Mouse (Mus musculus) midbrain, embryonic 10.5 days (tissue): ENCODE measurements around the gene Slc25a10. TPM values are rescaled to one million over a fixed set of nuclear protein-coding genes. Genes with fewer than 3 reads are reported as not detected.
"Not testable (repeated sequence)": the region's sequence is repeated elsewhere in the genome, so short reads cannot be mapped to it uniquely, and the experiment has no call there.

Source experiments
- DNase-seq: peaks from one replicate; pipeline ENCODE4 v3.0.0-alpha.2; 2017; ENCODE audit warnings: low spot score
- H3K27ac ChIP-seq: fragments of 300-500 bp; sonication (generic); replicated peaks from 2 replicates; pipeline ENCODE4 v1.5.1; 2016; ENCODE audit warnings: mild to moderate bottlenecking
- H3K27me3 ChIP-seq: fragments of 300-500 bp; sonication (generic); 2 replicates; pipeline ENCODE4 v1.6.1; 2016; ENCODE audit warnings: low read depth, mild to moderate bottlenecking; ENCODE audit not compliant: poor library complexity, severe bottlenecking
- H3K36me3 ChIP-seq: fragments of 300-500 bp; sonication (generic); 2 replicates; pipeline ENCODE4 v1.6.1; 2016; ENCODE audit warnings: mild to moderate bottlenecking, moderate library complexity
- H3K4me1 ChIP-seq: fragments of 300-500 bp; sonication (generic); 2 replicates; pipeline ENCODE4 v1.6.1; 2016
- H3K4me3 ChIP-seq: fragments of 300-500 bp; sonication (generic); 2 replicates; pipeline ENCODE4 v1.5.1; 2016; ENCODE audit warnings: mild to moderate bottlenecking, moderate library complexity
- H3K9me3 ChIP-seq: fragments of 300-500 bp; sonication (generic); replicated peaks from 2 replicates; pipeline ENCODE4 v1.6.1; 2016; ENCODE audit warnings: mild to moderate bottlenecking
- WGBS: fragments of 180-500 bp; shearing (Covaris S2); methylation state at CpG from one replicate; pipeline ENCODE4 v1.1.7; 2016; 5-methylcytosine and 5-hydroxymethylcytosine counted together
- polyA plus RNA-seq: library from polyadenylated mRNA; unstranded; fragments of >200 nt; fragmentation: Nextera tagmentation; extraction: Ambion mirVana; gene quantifications from 2 replicates; pipeline ENCODE4 v1.2.1, GENCODE M21; 2016

Slc25a10 gene
- polyA plus RNA-seq, 1 experiment from 2014 or later: 53.4 TPM

- Histone ChIP-seq H3K9me3 (no peaks in the 10 kb centered on the region), H3K27ac (no peak overlapping the region)
- DNase-seq: no peak
Observed at GRCm38 (mm10) chr11:120506899-120507298, 15.3 kb downstream of the Slc25a10 start.

GRCm38 (mm10) chr11:120507611-120508289 lies 16.1 kb downstream of the Slc25a10 start:
- Histone ChIP-seq H3K27me3 (peaks cover 5% of the 10 kb centered on the region), H3K4me1 (peaks cover 18% of the 10 kb centered on the region), H3K36me3 (no peaks in the 10 kb centered on the region), H3K4me3 (no peak overlapping the region), H3K27ac (no peak overlapping the region), H3K9me3 (no peaks in the 10 kb centered on the region)
- 87% methylated on average over 13 of the region's 13 CpGs for WGBS
- no peak for DNase-seq

More at GRCm38 (mm10) chr11:120506899-120507298, 15.3 kb downstream of the Slc25a10 start:
- no peaks in the 10 kb centered on the region for H3K36me3 ChIP-seq
- no peak overlapping the region for H3K4me3 ChIP-seq
- peaks cover 4% of the 10 kb centered on the region for H3K27me3 ChIP-seq
- 55% methylated on average over 4 of the region's 4 CpGs for WGBS
- peaks cover 18% of the 10 kb centered on the region for H3K4me1 ChIP-seq

DNA sequence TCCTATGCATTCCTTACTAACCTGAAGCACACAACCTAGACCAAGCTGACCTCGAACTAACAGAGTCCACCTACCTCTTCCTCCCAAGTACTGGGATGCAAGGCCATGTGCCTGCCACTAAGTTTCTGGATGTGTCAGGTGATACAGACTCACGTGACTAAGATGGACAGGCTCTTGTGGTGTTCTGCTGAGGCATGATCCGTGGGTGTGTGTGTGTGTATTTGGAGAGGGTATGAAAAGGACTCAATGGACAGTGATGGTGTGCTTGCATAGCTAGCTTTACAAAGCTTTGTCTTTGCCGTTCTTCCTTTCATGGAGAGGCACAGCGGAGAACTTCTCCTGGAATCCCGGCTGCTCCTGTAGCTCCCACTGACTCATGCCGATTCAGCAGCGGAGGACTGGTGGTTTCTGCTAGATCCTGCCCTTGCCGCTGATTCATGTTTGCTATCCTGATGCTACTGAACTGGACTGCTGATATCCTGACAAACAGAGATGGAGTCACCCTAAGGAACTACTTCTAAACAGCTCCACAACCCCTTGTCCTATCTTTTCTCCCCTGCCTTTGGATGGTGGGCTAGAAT lies 16.7 kb downstream of the Slc25a10 start:
- no peaks in the 10 kb centered on the region for H3K9me3 ChIP-seq
- DNase-seq: no peak
- WGBS: 86% methylated on average over 9 of the region's 9 CpGs
- H3K27me3 ChIP-seq: peaks cover 5% of the 10 kb centered on the region
- H3K4me3 ChIP-seq: no peak overlapping the region
- peaks cover 22% of the 10 kb centered on the region for H3K4me1 ChIP-seq
- H3K36me3 ChIP-seq: no peaks in the 10 kb centered on the region
- no peak overlapping the region for H3K27ac ChIP-seq

DNA sequence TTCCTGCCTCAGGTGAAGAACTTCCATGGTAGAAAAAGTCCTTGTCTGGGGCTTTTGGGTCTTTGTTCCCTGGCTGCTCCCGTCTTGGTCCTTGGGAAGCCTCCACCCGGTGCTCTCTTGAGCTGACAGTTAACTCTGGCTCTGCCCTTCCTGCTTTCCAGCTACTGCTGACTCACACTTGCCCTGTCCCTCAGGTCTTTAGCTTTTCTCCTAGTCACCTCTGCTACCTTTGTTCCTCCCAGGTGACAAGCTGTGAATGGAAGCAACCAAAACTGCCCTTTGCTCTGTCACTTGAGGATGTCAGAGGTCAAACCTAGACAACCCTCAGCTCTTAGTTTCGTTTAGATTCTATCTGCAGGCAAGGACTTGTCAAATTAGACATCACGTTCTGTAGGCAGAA lies 18.3 kb downstream of the Slc25a10 start:
- Histone ChIP-seq H3K9me3 (no peaks in the 10 kb centered on the region), H3K27me3 (peaks cover 5% of the 10 kb centered on the region), H3K36me3 (no peaks in the 10 kb centered on the region), H3K27ac (peak overlapping the region; percentile 81), H3K4me1 (peaks cover 22% of the 10 kb centered on the region), H3K4me3 (peak overlapping the region; percentile 42; the same call in 1 of the 2 replicates)
- 33% methylated on average over 4 of the region's 4 CpGs for WGBS
- no peak for DNase-seq

DNA sequence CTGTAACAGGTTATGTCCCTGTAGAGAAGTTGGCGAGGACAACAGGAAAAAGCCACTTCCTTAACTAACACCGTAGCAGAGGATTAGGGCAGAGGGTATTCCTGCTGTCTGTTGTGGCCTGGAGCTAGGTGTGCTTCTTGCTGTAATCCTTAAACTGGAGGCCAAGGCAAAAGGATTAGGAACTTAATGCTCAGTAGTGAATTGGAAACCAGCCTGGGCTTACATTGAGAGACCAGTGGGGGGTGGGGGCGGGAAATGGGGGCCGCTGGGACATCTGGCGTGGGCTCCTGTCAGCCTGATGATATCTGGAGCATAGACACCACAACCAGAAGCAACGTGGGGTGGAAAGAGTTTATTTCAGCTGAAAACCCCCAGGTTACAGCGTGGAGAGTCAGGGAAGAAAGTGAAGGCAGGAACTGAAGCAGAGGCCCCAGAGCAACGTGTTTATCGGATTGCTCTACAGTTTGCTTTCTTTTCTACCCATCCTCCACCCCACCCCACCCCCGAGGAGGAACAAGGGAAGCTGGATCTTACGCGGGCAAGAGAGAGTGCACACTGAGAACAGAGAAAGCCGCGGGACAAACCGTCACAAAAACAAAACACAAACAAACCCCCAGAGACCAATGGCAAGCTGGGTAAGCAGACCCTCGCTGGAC lies 18.9 kb downstream of the Slc25a10 start:
- Histone ChIP-seq H3K27ac (peak overlapping the region; percentile 81), H3K4me1 (peaks cover 22% of the 10 kb centered on the region), H3K36me3 (no peaks in the 10 kb centered on the region), H3K27me3 (peaks cover 5% of the 10 kb centered on the region), H3K9me3 (no peaks in the 10 kb centered on the region), H3K4me3 (peak overlapping the region; percentile 42)
- WGBS: 4% methylated on average over 16 of the region's 16 CpGs
- DNase-seq: peak; percentile 31

DNA sequence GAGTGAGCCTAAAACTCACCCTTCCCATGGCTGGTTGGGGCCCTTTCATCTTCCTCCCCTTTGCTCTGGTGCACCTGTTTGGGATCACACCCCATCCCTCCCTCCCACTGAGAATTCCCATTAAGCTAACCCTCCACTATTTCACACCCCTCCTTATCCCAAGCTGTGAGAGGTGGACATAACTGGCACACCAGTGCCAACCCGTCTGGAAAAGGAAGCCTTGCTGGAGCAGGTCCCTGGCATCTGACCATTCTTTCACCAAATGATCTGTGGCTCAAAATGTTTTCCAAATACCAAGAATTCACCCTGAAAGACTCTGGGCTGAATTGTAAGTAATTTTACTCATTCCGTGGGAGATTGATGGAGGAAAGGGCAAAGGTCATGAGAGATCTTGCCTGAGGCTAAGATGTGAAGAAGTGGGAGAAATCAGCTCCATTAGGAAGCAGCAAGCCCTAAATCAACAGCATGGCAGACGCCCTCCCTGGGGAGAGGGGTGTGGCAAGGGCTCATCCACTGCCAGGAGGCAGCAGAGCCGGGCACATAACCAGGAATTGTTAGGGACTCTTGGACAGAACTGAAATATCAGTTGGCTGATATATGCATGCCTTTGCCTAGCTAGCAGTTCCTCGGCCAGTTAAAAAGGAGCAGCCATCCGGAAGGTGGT lies 21.3 kb downstream of the Slc25a10 start:
- Histone ChIP-seq H3K36me3 (no peaks in the 10 kb centered on the region), H3K27me3 (peaks cover 5% of the 10 kb centered on the region), H3K4me3 (no peak overlapping the region), H3K4me1 (peaks cover 25% of the 10 kb centered on the region), H3K9me3 (no peaks in the 10 kb centered on the region), H3K27ac (no peak overlapping the region)
- 63% methylated on average over 6 of the region's 6 CpGs for WGBS
- no peak for DNase-seq

DNA sequence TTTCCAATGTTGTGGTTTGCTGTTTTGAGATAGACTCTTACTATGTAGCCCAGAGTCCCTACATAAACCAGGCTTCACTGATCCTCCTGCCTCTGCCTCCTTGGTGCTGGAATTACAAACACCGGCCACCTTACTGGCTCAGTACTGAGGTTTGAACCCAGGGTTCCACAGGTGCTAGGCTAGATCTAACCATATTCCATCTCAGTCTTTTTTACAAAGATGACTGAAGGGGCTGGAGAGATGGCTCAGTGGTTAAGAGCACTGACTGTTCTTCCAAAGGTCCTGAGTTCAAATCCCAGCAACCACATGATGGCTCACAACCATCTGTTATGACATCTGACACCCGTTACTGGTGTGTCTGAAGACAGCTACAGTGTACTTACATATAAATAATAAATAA lies 22.6 kb downstream of the Slc25a10 start:
- not testable (repeated sequence) for H3K9me3 ChIP-seq, H3K4me3 ChIP-seq, DNase-seq, H3K36me3 ChIP-seq, H3K27me3 ChIP-seq, H3K27ac ChIP-seq
- WGBS: 91% methylated on average over 2 of the region's 2 CpGs
- H3K4me1 ChIP-seq: peaks cover 25% of the 10 kb centered on the region

- DNase-seq: peak; percentile 88
- Histone ChIP-seq H3K4me3 (peak overlapping the region; percentile 2), H3K27me3 (peaks cover 5% of the 10 kb centered on the region), H3K4me1 (peaks cover 18% of the 10 kb centered on the region), H3K9me3 (no peaks in the 10 kb centered on the region), H3K36me3 (no peaks in the 10 kb centered on the region), H3K27ac (no peak overlapping the region)
- 18% methylated on average over 17 of the region's 17 CpGs for WGBS
Observed at GRCm38 (mm10) chr11:120515611-120516010, 24.0 kb downstream of the Slc25a10 start.

DNA sequence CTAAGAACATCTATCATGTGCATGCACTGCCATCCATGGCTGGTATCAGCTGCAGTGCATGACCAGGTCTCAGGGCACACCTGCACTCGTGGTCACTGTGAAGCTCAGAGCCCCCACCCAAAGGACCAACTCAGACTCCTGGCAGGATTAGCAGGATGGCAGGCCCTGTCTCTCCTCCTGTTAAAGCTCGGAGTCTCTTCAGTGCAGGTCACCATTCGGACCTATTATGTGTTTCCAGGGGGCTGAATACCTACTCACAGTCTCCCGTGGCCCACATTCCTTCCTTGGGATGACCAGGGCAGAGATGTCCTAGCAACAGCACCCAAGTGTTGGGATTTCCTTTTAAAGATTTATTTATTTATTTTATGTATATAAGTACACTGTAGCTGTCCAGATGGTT lies 25.5 kb downstream of the Slc25a10 start:
- 73% methylated on average over 4 of the region's 4 CpGs for WGBS
- Histone ChIP-seq H3K27ac (no peak overlapping the region), H3K36me3 (no peaks in the 10 kb centered on the region), H3K9me3 (no peaks in the 10 kb centered on the region), H3K27me3 (no peaks in the 10 kb centered on the region), H3K4me1 (peaks cover 11% of the 10 kb centered on the region; the same call in 1 of the 2 replicates), H3K4me3 (no peak overlapping the region)
- DNase-seq: no peak

DNA sequence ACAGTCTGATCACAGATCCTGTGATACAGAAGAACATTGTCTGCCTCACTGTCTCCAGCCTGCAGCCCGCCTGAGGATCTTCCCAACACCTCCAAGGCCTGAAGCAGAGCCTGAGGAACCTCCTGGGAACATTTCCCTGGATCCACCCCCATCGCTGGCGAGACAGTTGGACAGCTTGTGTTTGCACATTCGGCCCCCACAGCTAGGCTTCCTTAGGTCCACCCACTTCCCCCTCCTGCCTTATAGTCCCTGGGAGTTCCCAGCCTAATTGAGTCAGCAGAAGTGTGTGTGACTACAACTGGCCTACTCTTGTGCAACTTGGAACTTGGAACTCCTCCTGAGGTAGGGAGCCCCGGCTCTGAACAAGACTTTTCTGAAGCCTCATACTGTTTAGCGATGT lies 26.4 kb downstream of the Slc25a10 start:
- no peaks in the 10 kb centered on the region for H3K9me3 ChIP-seq
- H3K27me3 ChIP-seq: no peaks in the 10 kb centered on the region
- H3K4me3 ChIP-seq: no peak overlapping the region
- H3K4me1 ChIP-seq: peaks cover 10% of the 10 kb centered on the region; the same call in 1 of the 2 replicates
- WGBS: 69% methylated on average over 6 of the region's 6 CpGs
- no peak for DNase-seq
- no peak overlapping the region for H3K27ac ChIP-seq
- no peaks in the 10 kb centered on the region for H3K36me3 ChIP-seq

DNA sequence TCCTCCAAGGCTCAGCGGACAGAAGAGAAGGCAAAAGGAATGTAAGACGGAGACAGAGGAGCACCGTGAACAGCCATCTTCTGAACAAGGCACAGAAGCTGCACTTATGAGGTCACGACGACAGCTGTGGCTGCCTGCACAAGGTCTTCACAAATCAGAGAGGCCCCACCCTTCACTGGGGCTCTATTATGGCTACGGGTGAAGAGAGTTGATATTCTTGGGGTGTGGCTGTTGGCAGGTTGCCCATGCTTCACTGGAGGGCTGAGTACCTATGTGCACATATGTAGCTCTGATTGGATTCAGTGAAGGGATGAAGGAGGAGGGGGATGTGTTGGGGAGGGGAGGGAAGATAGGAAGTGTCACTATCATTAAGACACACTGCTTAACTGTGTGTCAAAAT lies 26.9 kb downstream of the Slc25a10 start:
- H3K4me3 ChIP-seq: no peak overlapping the region
- DNase-seq: no peak
- H3K4me1 ChIP-seq: peaks cover 8% of the 10 kb centered on the region; the same call in 1 of the 2 replicates
- no peaks in the 10 kb centered on the region for H3K27me3 ChIP-seq
- no peaks in the 10 kb centered on the region for H3K36me3 ChIP-seq
- H3K9me3 ChIP-seq: no peaks in the 10 kb centered on the region
- WGBS: 87% methylated on average over 6 of the region's 6 CpGs
- no peak overlapping the region for H3K27ac ChIP-seq

- DNase-seq: no peak
- peaks cover 8% of the 10 kb centered on the region; the same call in 1 of the 2 replicates for H3K4me1 ChIP-seq
- no peak overlapping the region for H3K27ac ChIP-seq
- H3K27me3 ChIP-seq: no peaks in the 10 kb centered on the region
- H3K9me3 ChIP-seq: no peaks in the 10 kb centered on the region
- 59% methylated on average over 9 of the region's 9 CpGs for WGBS
- no peak overlapping the region for H3K4me3 ChIP-seq
- no peaks in the 10 kb centered on the region for H3K36me3 ChIP-seq
Observed at GRCm38 (mm10) chr11:120519738-120520137, 28.1 kb downstream of the Slc25a10 start.
